Mouse (Mus musculus): ENCODE measurements around the gene Folr2.

The Folr2 gene

GRCm38 (mm10) chr7:101823758-101824630 lies 33.0 kb downstream of the Folr2 start:
- no peak for DNase-seq (ENCODE audit: low spot score in 2 of 2)

- DNase-seq (ENCODE audit: low spot score in 2 of 2): no peak
These were observed 33.9 kb downstream of the Folr2 start for GRCm38 (mm10) chr7:101822836-101823757.

- DNase-seq (ENCODE audit: low spot score in 2 of 2): peak in 1 of 2 experiments; percentile 49
These were observed 35.2 kb downstream of the Folr2 start for GRCm38 (mm10) chr7:101821571-101822501.

GRCm38 (mm10) chr7:101820295-101821030 lies 36.5 kb downstream of the Folr2 start:
- DNase-seq (ENCODE audit: low spot score in 2 of 2): no peak

GRCm38 (mm10) chr7:101817861-101818401 lies 39.1 kb downstream of the Folr2 start, which contains the start of gene Phox2a:
Gene Phox2a, plus strand, starts transcription at chr7:101818313.
- no peak for DNase-seq (ENCODE audit: low spot score in 2 of 2)
